Mouse (Mus musculus): ENCODE results near the gene Phlda3.

DNA sequence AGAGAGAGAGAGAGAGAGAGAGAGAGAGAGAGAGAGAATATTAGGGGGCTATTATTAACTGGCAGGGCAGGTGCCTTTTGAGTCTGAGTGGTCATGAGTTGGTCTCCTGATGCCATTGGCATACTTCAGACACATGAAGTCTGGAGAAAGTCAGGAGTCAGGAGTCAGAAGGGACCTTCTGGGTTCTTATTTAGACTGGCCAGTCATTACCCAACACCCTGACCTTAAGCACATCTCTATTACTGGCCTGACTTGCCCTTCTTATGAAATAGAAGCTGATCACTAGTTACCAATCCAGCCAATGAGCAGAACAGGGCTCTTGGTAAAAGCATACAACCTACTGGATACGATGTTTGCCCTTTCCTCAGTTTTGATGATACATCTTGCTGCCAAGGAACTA is 11.1 kb downstream of the Phlda3 start:
- TF ChIP-seq E2F4 (IDR thresholded peaks at IDR 0.05; ENCODE audit: insufficient read depth) (no peak), MAX (IDR thresholded peaks at IDR 0.05; ENCODE audit: low read depth) (no peak), POLR2A (IDR thresholded peaks at IDR 0.05; ENCODE audit: insufficient read length, low read depth) (no peak), MYOD1 (IDR thresholded peaks at IDR 0.05; ENCODE audit: control insufficient read depth in 1 of 3, insufficient read length in 2 of 3, low read depth in 2 of 3) (peak in 2 of 3 experiments; percentile 33 to 34), MYOG (IDR thresholded peaks at IDR 0.05; ENCODE audit: control insufficient read depth in 1 of 3, insufficient read depth in 1 of 3, insufficient read length in 2 of 3, low read depth in 2 of 3) (peak in 1 of 3 experiments; percentile 58), USF1 (IDR thresholded peaks at IDR 0.05; ENCODE audit: low read depth) (no peak)
